Mouse (Mus musculus) liver, embryonic 14.5 days (tissue): ENCODE measurements around the gene Gm49403.
"Not testable (repeated sequence)": the region's sequence is repeated elsewhere in the genome, so short reads cannot be mapped to it uniquely, and the experiment has no call there.

Experiments
- CTCF ChIP-seq: IDR thresholded peaks from 2 replicates; pipeline ENCODE4 v1.5.1; 2016; ENCODE audit warnings: antibody characterized with exemption, low read depth, control low read depth
- EP300 ChIP-seq: IDR thresholded peaks from 2 replicates; pipeline ENCODE4 v1.6.1; 2016; ENCODE audit warnings: antibody characterized with exemption, low read depth

GRCm38 (mm10) chr19:8836327-8836726 lies 47.4 kb upstream of the Gm49403 start:
- TF ChIP-seq CTCF, EP300: not testable (repeated sequence)
